Mouse (Mus musculus) spleen, postnatal 10 days (tissue): ENCODE data around the gene Pomgnt1.

Experiments used
- DNase-seq, 2 experiments: peaks; one replicate each; pipeline ENCODE4 v3.0.0; 2021 to 2022; ENCODE audit warnings: low spot score in 2 of 2

Pomgnt1 gene

DNA sequence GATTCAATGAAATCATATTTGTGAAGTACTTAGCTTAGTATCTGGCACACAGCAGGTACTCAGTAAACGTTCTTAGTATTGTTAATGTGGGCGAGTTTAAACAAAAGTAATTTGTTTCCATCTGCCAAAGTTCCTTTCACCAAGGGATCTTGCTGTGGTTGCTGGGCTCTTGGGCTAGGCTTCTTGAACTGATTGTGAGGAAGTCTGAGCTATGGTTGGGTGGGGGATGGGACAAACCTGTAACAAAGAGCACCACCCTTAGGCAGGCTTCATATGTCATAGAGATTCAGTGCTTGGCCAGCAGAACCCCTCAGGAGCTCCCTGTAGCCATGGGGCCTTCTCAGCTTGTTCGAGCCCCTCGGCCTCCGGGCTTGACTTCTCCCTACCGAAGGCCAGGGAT, 49.4 kb downstream of the Pomgnt1 start, which contains the start of the genes 1700042G07Rik and Gm49337:
Gene 1700042G07Rik, plus strand, starts transcription at position 301 of the 400 bp plus-strand sequence.
Gene Gm49337, plus strand, starts transcription at position 313 of the 400 bp plus-strand sequence.
- no peak for DNase-seq

DNA sequence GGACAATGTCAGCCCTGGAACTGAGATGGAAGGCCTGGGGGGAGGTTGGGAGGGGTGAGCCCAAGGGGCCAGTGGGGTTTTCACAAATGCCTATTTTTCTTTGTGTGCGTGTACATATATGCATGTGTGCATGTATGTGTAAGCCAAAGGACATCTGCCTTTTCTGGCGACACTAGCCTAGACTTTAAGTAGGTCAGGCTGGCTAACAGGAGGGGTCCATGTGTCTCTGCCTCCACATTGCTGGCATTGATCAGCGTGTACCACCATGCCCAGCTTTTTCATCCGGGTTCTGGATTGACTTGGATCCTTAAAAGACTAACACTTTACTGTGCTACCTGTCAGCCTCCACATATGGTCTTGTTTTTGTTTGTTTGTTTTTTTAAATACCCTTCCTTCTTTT, 50.1 kb downstream of the Pomgnt1 start:
- no peak for DNase-seq

DNA sequence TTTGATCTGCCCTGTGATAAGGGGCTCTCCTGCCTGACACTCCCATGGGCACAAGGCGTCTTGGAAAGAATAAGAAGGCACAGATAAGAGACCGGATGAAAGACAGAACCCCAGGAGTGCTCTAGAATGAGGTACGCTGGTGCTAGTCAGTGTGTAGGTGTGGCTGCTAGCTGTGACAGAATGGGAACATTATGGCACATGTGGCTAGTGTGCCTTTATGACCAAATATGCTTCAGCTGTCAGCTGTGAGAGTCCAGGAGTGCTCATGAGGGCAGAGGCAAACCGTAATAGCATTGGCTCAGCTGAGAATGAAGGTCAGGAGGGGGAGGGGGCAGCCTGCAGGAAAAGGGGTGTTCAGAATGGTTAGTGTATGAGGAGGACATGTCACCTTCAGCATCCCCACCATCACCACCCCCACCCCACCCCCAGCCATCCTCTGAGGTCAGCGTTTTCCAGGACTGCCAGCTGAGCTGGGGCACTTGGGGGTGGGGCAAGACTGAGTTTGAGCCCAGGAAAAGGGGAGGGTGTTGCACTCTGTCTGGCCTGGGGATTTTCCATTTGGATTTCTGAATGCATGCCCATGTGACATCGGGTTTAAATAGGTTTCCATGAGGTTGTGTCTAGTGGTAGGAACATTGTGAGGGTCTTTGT, 51.0 kb downstream of the Pomgnt1 start:
- no peak for DNase-seq

DNA sequence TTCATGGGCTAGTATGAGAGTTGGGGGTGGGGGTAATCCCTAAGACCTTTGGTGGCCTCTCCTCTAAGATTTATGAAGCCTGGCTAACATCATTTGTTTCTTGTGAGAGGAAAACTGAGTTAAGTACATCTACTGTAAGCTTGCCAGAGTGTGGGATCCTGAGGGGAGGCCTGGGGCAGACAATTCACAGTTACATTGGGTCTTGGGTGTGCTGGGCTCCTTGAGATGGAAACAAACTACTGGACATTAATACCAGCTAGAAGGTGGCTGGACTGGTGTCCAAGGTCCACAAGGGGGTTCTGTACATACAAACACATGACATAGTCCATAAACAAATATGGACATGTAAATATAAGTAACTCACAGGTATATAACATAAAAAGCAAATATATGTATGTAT, 51.5 kb downstream of the Pomgnt1 start:
- no peak for DNase-seq

DNA sequence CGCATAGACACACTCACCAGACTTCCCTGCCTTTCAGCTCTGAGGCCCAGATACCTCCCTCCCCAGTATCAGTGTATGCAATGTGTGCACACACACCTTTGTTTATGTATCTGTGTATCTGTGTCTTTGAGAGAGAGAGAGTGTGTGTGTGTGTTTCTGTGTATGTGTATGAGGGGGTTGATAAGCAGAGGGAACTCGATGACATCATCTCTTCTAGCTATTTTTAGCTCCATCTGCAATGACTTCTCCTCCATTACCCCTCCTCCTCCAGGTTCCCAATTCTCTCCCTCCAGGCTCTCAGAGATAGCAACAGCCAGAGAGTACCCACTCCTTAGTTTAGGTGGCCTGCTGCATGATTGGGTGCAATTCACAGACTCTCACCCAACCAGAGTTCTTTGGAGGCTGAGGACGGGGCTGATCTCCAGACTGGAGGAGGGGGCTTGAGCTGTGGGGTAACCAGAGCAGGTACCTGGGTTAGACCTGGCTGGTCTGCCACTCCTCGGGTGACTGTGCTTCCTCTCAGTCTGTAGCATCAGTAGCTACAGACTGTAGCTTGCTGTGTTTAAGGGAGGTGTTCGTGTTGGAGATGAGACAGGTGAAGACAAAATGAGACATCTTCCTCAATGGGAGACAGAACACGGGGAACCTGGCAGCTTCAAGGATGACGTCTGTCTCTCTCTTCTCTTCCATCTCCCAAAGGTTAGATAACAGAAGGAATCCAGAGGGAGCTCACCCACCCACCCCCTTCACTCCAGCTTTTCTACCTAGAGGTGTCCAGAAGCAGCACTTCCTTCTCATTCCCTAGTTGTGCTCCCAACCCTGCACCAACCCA, 52.3 kb downstream of the Pomgnt1 start:
- no peak for DNase-seq

GRCm38 (mm10) chr4:116176543-116176988, 52.9 kb downstream of the Pomgnt1 start:
- DNase-seq, result peak in 1 of 2 experiments; percentile 38

- DNase-seq, result peak; percentile 17 to 46
Observed at GRCm38 (mm10) chr4:116177140-116177539, 53.5 kb downstream of the Pomgnt1 start.

GRCm38 (mm10) chr4:116182079-116182478, 58.4 kb downstream of the Pomgnt1 start:
- no peak for DNase-seq

DNA sequence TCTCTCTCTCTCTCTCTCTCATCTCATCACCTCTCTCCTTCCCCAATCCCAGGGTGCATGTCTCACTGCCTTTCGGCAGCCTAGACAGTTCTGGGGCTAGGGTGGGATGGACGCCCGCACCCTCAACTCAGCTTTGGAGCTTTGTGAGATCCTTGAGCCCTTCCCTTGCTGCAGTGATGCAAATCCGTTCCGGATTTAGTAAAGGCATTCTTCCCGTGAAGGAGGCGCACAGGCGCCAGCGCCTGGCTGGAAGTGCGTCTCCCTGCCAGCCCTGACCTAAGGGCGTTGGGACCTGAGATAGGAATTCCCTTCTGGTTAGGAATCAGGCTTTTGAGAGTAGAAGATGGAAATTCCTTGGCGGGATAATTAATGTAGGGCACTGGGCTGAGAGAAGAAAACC, 59.1 kb downstream of the Pomgnt1 start:
- no peak for DNase-seq

DNA sequence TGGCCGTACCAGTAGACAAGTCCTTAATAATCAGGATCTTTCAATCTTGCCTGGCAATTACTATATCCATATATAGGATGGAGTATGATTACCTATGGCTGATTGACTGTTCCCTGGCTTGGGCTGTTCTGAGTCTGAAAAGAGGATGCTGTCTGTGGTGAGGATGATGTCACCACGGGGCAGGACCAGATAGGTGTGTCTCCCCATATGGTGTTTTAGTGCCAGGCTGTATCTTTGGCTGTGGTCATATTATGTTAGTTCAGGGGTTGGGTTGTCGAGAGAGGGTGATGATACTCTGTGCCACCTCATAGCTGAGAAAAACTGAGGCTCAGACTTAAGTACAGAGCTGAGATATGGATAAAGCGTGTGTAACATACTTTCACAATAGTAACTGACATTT, 61.4 kb downstream of the Pomgnt1 start:
- DNase-seq, result no peak

GRCm38 (mm10) chr4:116192286-116192835, 68.7 kb downstream of the Pomgnt1 start:
- no peak for DNase-seq

- peak in 1 of 2 experiments; percentile 29 for DNase-seq
Observed at GRCm38 (mm10) chr4:116193583-116194383, 70.1 kb downstream of the Pomgnt1 start.

DNA sequence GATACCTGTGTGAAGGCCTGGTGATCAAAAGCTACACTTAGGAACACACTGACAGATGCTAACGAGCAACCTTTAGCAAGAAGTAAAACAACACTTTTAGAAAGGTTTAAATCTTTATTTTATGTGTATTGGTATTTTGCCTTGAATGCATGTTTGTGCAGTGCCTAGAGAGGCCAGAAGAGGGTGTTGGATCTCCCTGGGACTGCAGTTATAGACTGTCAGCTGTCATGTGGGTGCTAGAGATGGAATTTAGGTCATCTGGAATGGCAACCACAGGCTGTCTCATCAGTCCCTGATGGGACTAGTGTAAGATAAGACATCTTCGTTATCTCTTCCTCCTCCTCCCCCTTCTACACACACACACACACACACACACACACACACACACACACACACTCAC, 74.8 kb downstream of the Pomgnt1 start:
- no peak for DNase-seq

GRCm38 (mm10) chr4:116204422-116204821, 80.8 kb downstream of the Pomgnt1 start:
- no peak for DNase-seq

- DNase-seq, result no peak
Observed at GRCm38 (mm10) chr4:116206531-116206930, 82.9 kb downstream of the Pomgnt1 start.

DNA sequence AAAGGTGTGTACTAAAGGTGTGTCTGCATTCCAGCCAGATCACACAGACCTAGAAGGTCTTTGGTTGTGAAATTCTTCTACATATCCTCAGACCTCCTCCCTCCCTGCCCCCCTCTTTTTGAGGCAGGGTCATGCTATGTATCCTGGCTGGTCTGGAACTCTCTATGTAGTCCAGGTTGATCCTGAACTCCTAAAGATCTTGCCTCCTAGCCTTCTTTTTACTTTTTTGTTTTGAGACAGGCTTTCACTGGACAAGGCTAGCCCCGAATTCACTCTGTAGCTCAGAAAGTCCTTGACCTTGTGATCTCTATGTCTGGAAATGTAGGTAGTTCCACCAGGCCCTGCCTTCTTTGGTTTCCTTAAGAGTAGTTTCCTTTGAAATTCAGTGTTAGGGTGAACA, 85.3 kb downstream of the Pomgnt1 start:
- no peak for DNase-seq
